Mouse (Mus musculus) hindbrain, embryonic 13.5 days (tissue): ENCODE results near the gene Pde4d. TPM values are rescaled to one million over a fixed set of nuclear protein-coding genes. Genes with fewer than 3 reads are reported as not detected.

Experiments
- ATAC-seq: fragments of 200-750 bp; cut with Nextera tagmentation; 2 replicates; pipeline ENCODE4 v1.8.0; 2017; ENCODE audit warnings: moderate TSS enrichment; ENCODE audit not compliant: low FRiP score
- H3K27ac ChIP-seq: fragments of 300-500 bp; sonication (generic); 2 replicates; pipeline ENCODE4 v1.5.1; 2015; ENCODE audit warnings: inconsistent platforms, mild to moderate bottlenecking, moderate library complexity
- H3K27me3 ChIP-seq: fragments of 300-500 bp; sonication (generic); 2 replicates; pipeline ENCODE4 v1.6.1; 2015; ENCODE audit warnings: mild to moderate bottlenecking, inconsistent platforms
- H3K36me3 ChIP-seq: fragments of 300-500 bp; sonication (generic); 2 replicates; pipeline ENCODE4 v1.6.1; 2015; ENCODE audit warnings: mild to moderate bottlenecking, inconsistent platforms
- H3K4me1 ChIP-seq: fragments of 300-500 bp; sonication (generic); replicated peaks from 2 replicates; pipeline ENCODE4 v1.6.1; 2015; ENCODE audit warnings: inconsistent platforms
- H3K4me2 ChIP-seq: fragments of 300-500 bp; sonication (generic); 2 replicates; pipeline ENCODE4 v1.6.1; 2015; ENCODE audit warnings: inconsistent platforms, mild to moderate bottlenecking, moderate library complexity
- H3K4me3 ChIP-seq: fragments of 300-500 bp; sonication (generic); 2 replicates; pipeline ENCODE4 v1.5.1; 2015; ENCODE audit warnings: mild to moderate bottlenecking, inconsistent platforms
- H3K9ac ChIP-seq: fragments of 300-500 bp; sonication (generic); 2 replicates; pipeline ENCODE4 v1.6.1; 2015; ENCODE audit warnings: mild to moderate bottlenecking, inconsistent platforms
- H3K9me3 ChIP-seq: fragments of 300-500 bp; sonication (generic); 2 replicates; pipeline ENCODE4 v1.6.1; 2016; ENCODE audit warnings: inconsistent platforms
- WGBS: fragments of 180-500 bp; shearing (Covaris S2); methylation state at CpG from one replicate; pipeline ENCODE4 v1.1.7; 2015; 5-methylcytosine and 5-hydroxymethylcytosine counted together
- polyA plus RNA-seq: library from polyadenylated mRNA; unstranded; fragments of >200 nt; fragmentation: Nextera tagmentation; extraction: Ambion mirVana; gene quantifications from 2 replicates; pipeline ENCODE4 v1.2.1, GENCODE M21; 2015

Pde4d gene
- polyA plus RNA-seq, 1 experiment from 2014 or later, result 18.6 TPM

- Histone ChIP-seq H3K36me3 (no peaks in the 10 kb centered on the region), H3K4me2 (no peak overlapping the region), H3K27me3 (no peaks in the 10 kb centered on the region), H3K4me3 (no peak overlapping the region), H3K9me3 (no peaks in the 10 kb centered on the region), H3K4me1 (no peaks in the 10 kb centered on the region), H3K27ac (no peak overlapping the region), H3K9ac (no peak overlapping the region)
- ATAC-seq, result no peak
- WGBS, result 71% methylated on average over 1 of the region's 1 CpGs
Measured at GRCm38 (mm10) chr13:108538760-108539369, 89.1 kb downstream of the Pde4d start.

DNA sequence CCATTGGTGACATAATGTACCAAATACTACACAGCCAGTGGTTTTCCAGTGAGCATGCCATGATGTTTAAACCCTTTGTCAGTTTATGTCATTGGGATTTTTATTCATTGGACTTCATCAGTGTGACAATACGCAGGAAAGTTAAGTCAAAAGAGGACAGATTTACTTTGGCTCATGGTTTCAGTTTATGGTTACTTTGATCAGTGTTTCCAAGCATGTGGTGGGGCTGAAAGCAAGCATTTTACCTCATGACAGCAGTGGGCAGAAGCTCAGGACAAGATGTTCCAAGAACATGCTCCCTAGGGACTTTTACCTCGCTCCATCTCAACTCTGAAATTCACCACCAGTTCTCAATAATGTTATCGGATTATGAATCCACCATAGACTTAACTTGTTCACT, 91.7 kb downstream of the Pde4d start:
- no peak overlapping the region for H3K4me2 ChIP-seq
- no peaks in the 10 kb centered on the region for H3K9me3 ChIP-seq
- WGBS, result 90% methylated on average over 3 of the region's 3 CpGs
- H3K36me3 ChIP-seq, result no peaks in the 10 kb centered on the region
- no peak overlapping the region for H3K4me3 ChIP-seq
- ATAC-seq, result no peak
- no peaks in the 10 kb centered on the region for H3K27me3 ChIP-seq
- H3K9ac ChIP-seq, result no peak overlapping the region
- H3K27ac ChIP-seq, result no peak overlapping the region
- no peaks in the 10 kb centered on the region for H3K4me1 ChIP-seq

DNA sequence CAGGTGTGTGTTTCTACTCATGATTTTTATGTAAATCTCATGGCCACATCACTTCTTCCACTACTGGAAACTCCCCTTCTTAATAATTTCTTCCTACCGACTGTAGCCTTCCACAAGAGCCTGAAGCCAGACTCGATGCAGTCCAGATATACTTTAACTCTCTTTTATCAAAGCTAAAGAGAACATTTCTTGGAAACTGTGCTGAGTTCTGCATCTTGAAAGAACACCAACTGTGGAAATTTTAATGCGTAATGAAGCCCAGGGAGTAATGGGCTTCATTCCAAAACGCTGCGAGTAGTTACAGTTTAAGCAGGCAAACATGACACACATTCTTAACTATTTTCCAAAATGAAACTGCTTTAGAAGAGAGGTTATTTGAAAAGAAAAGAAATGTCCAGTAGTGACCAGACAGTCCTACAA, 92.6 kb downstream of the Pde4d start:
- ATAC-seq, result no peak
- WGBS, result 77% methylated on average over 5 of the region's 5 CpGs
- no peaks in the 10 kb centered on the region for H3K27me3 ChIP-seq
- no peak overlapping the region for H3K27ac ChIP-seq
- H3K9ac ChIP-seq, result no peak overlapping the region
- no peaks in the 10 kb centered on the region for H3K9me3 ChIP-seq
- no peak overlapping the region for H3K4me2 ChIP-seq
- H3K4me3 ChIP-seq, result no peak overlapping the region
- H3K36me3 ChIP-seq, result no peaks in the 10 kb centered on the region
- no peaks in the 10 kb centered on the region for H3K4me1 ChIP-seq

DNA sequence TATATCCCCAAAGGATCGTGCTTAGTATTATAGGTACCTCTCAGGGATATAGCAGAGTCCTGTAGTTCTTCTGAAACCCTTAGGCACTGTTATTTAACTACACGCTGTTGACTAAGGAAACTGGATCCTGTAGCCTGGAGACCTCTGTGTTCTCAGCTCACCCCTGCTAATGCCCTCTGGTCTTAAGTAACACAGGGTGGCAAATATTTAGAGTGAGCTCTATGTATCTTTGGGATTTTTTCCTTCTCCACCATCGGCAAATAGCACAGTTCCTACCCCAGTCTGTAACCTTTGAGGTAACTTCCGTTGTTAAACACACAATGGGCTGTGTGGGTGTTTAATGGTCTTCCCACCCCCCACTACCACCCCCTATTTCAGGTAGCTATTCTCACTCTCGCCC, 102.5 kb downstream of the Pde4d start:
- Histone ChIP-seq H3K4me2 (no peak overlapping the region), H3K4me3 (no peak overlapping the region), H3K9me3 (no peaks in the 10 kb centered on the region), H3K27ac (no peak overlapping the region), H3K27me3 (no peaks in the 10 kb centered on the region), H3K36me3 (no peaks in the 10 kb centered on the region), H3K4me1 (no peaks in the 10 kb centered on the region), H3K9ac (no peak overlapping the region)
- ATAC-seq, result no peak
- WGBS, result 78% methylated on average over 5 of the region's 5 CpGs

- H3K9me3 ChIP-seq, result no peaks in the 10 kb centered on the region
- WGBS, result 79% methylated on average over 5 of the region's 5 CpGs
Measured at GRCm38 (mm10) chr13:108552995-108553394, 103.2 kb downstream of the Pde4d start.

DNA sequence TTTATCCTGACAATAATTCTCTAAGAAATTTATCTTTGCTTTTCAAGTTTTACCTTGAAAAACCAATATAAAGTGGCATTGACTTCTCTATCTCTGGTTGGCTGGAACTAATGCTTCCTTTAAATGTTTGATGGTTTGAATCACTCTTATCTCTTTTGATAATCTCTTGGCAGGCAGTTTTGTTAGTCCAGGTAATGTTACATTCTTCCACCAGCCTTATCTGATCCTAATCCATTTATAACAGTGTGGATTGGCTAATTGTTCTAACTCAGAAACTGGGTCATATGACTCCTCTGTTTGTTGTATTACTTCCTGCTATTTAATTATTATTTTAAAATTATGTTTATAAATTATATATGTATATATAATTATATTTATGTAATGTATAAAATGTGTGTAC, 105.2 kb downstream of the Pde4d start:
- ATAC-seq, result no peak
- no peaks in the 10 kb centered on the region for H3K9me3 ChIP-seq
- H3K4me3 ChIP-seq, result no peak overlapping the region

More at GRCm38 (mm10) chr13:108552995-108553394, 103.2 kb downstream of the Pde4d start:
- Histone ChIP-seq H3K4me1 (no peaks in the 10 kb centered on the region), H3K4me3 (no peak overlapping the region), H3K27me3 (no peaks in the 10 kb centered on the region), H3K27ac (no peak overlapping the region), H3K4me2 (no peak overlapping the region), H3K9ac (no peak overlapping the region), H3K36me3 (no peaks in the 10 kb centered on the region)
- no peak for ATAC-seq

GRCm38 (mm10) chr13:108596938-108597337, 147.2 kb downstream of the Pde4d start:
- 85% methylated on average over 3 of the region's 3 CpGs for WGBS
- Histone ChIP-seq H3K4me1 (no peaks in the 10 kb centered on the region), H3K4me2 (no peak overlapping the region), H3K4me3 (no peak overlapping the region), H3K9me3 (no peaks in the 10 kb centered on the region), H3K9ac (no peak overlapping the region), H3K36me3 (no peaks in the 10 kb centered on the region), H3K27ac (no peak overlapping the region), H3K27me3 (no peaks in the 10 kb centered on the region)
- ATAC-seq, result no peak

More for the DNA sequence above, 105.2 kb downstream of the Pde4d start:
- H3K4me1 ChIP-seq, result no peaks in the 10 kb centered on the region
- no peaks in the 10 kb centered on the region for H3K27me3 ChIP-seq
- no peak overlapping the region for H3K27ac ChIP-seq
- H3K9ac ChIP-seq, result no peak overlapping the region
- H3K36me3 ChIP-seq, result no peaks in the 10 kb centered on the region
- H3K4me2 ChIP-seq, result no peak overlapping the region

GRCm38 (mm10) chr13:108598673-108599072, 148.9 kb downstream of the Pde4d start:
- Histone ChIP-seq H3K4me1 (no peaks in the 10 kb centered on the region), H3K4me3 (no peak overlapping the region), H3K9me3 (no peaks in the 10 kb centered on the region), H3K27me3 (no peaks in the 10 kb centered on the region), H3K4me2 (no peak overlapping the region), H3K36me3 (no peaks in the 10 kb centered on the region), H3K9ac (no peak overlapping the region), H3K27ac (no peak overlapping the region)
- 78% methylated on average over 3 of the region's 3 CpGs for WGBS
- ATAC-seq, result no peak

GRCm38 (mm10) chr13:108599186-108599900, 149.6 kb downstream of the Pde4d start:
- no peak overlapping the region for H3K27ac ChIP-seq
- WGBS, result 77% methylated on average over 6 of the region's 6 CpGs
- no peaks in the 10 kb centered on the region for H3K27me3 ChIP-seq
- H3K36me3 ChIP-seq, result no peaks in the 10 kb centered on the region
- H3K4me1 ChIP-seq, result no peaks in the 10 kb centered on the region
- H3K4me2 ChIP-seq, result no peak overlapping the region
- H3K9ac ChIP-seq, result no peak overlapping the region
- H3K9me3 ChIP-seq, result no peaks in the 10 kb centered on the region
- no peak for ATAC-seq
- no peak overlapping the region for H3K4me3 ChIP-seq

DNA sequence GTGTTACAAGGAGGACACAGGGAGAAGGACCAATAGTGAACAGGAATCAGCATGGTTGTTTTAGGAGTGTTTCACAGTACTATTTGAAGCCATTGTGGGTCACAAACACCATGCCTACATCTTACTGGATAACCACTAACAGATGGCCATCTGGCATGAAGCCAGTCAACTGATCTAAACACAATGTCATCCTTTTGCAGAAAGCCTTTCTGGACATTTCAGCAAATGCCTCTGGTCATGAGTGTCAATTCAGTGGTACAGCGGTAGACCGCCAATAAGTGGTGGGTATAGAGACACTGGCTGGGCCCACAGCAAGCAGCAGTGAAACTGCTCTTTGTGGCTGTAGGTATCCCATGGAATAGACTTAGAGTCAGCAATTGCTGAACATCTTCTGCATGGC, 151.3 kb downstream of the Pde4d start:
- Histone ChIP-seq H3K4me2 (no peak overlapping the region), H3K27ac (no peak overlapping the region), H3K27me3 (no peaks in the 10 kb centered on the region), H3K36me3 (no peaks in the 10 kb centered on the region), H3K9ac (no peak overlapping the region), H3K4me3 (no peak overlapping the region), H3K9me3 (no peaks in the 10 kb centered on the region), H3K4me1 (no peaks in the 10 kb centered on the region)
- ATAC-seq, result no peak
- 93% methylated on average over 2 of the region's 2 CpGs for WGBS

DNA sequence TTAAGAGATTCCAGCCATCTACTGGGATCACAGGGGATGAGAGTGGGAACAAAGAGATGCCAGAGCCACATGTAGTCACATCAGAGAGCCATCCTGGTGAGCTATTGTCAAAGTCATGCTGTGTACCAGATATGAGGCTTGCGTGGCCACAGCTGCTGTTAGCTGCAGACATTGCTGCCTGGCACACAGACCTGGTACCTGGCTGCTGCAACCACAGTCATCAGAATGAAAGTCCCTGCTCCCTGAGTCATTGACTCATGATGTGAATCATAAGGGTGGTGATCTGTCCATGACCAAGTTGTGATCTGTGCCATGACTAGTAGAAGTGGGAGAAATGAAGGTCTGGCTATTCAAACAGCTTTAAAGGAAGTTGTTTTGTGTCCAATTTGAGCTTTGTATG, 153.8 kb downstream of the Pde4d start:
- no peak for ATAC-seq
- no peak overlapping the region for H3K27ac ChIP-seq
- no peaks in the 10 kb centered on the region for H3K9me3 ChIP-seq
- H3K9ac ChIP-seq, result no peak overlapping the region
- WGBS, result 25% methylated on average over 1 of the region's 1 CpGs
- no peaks in the 10 kb centered on the region for H3K36me3 ChIP-seq
- no peaks in the 10 kb centered on the region for H3K27me3 ChIP-seq
- H3K4me2 ChIP-seq, result no peak overlapping the region
- no peak overlapping the region for H3K4me3 ChIP-seq
- H3K4me1 ChIP-seq, result no peaks in the 10 kb centered on the region

DNA sequence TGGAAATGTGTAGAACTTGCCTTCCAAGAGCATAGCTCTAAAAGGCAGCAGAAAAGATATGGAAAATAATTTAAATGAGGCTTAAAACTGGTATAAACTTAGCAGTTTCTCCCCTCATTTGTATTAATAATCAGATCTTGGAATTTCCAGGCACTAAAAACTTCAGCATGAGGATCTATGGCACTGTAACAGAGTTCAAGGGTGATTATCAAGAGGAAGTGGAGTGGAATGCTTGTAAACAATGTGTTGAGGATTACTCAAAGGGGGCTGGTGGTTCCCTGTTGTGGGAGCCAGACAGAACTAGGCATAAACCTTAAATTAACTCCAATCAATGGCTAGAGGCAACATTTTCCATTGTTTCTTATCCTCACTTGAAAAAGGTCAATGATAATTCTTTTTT, 154.5 kb downstream of the Pde4d start:
- no peaks in the 10 kb centered on the region for H3K27me3 ChIP-seq
- H3K4me3 ChIP-seq, result no peak overlapping the region
- H3K36me3 ChIP-seq, result no peaks in the 10 kb centered on the region
- H3K4me1 ChIP-seq, result no peaks in the 10 kb centered on the region
- H3K9ac ChIP-seq, result no peak overlapping the region
- H3K27ac ChIP-seq, result no peak overlapping the region
- ATAC-seq, result no peak
- no peaks in the 10 kb centered on the region for H3K9me3 ChIP-seq
- no peak overlapping the region for H3K4me2 ChIP-seq

DNA sequence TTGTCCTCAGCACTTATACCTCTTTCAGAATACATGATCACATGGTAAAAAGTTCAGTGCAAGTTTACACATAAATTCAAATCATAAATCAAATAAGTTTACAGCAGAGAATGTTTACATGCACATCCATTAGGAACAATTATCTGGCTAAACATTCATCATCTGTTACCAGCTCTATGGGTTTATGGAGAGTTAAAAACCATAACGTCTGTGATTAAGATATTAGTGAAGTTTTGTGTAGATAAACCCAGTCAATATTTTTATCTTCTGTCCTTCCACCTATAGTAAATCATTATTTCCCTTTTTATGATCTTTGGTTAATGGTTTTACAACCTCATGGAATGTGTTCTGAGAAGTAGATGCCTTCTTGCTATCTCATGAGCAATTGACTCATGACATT, 168.5 kb downstream of the Pde4d start:
- Histone ChIP-seq H3K9me3 (peaks cover 5% of the 10 kb centered on the region; the same call in 1 of the 2 replicates), H3K27ac (no peak overlapping the region), H3K27me3 (no peaks in the 10 kb centered on the region), H3K36me3 (no peaks in the 10 kb centered on the region), H3K4me3 (no peak overlapping the region), H3K4me1 (no peaks in the 10 kb centered on the region), H3K9ac (no peak overlapping the region), H3K4me2 (no peak overlapping the region)
- ATAC-seq, result no peak
- 87% methylated on average over 1 of the region's 1 CpGs for WGBS
